Mouse (Mus musculus) intestine, embryonic 14.5 days (tissue): ENCODE results near the gene Ssu72. TPM values are rescaled to one million over a fixed set of nuclear protein-coding genes. Genes with fewer than 3 reads are reported as not detected.
"Not testable (repeated sequence)": the region's sequence is repeated elsewhere in the genome, so short reads cannot be mapped to it uniquely, and the experiment has no call there.

Experiments
- ATAC-seq: fragments of 200-750 bp; cut with Nextera tagmentation; replicated peaks from 2 replicates; pipeline ENCODE4 v1.8.0; 2017; ENCODE audit warnings: low read depth, moderate number of reproducible peaks, moderate TSS enrichment, moderate library complexity; ENCODE audit not compliant: low FRiP score, low TSS enrichment
- DNase-seq: peaks from one replicate; pipeline ENCODE4 v3.0.0-alpha.2; 2018; ENCODE audit warnings: low spot score
- H3K27ac ChIP-seq: fragments of 300-500 bp; sonication (generic); 2 replicates; pipeline ENCODE4 v1.5.1; 2014; ENCODE audit warnings: low read depth, mild to moderate bottlenecking, control low read depth
- H3K27me3 ChIP-seq: fragments of 300-500 bp; sonication (generic); replicated peaks from 2 replicates; pipeline ENCODE4 v1.6.1; 2014; ENCODE audit warnings: low read length, control low read depth; ENCODE audit not compliant: control insufficient read depth, insufficient read depth
- H3K36me3 ChIP-seq: fragments of 300-500 bp; sonication (generic); 2 replicates; pipeline ENCODE4 v1.6.1; 2014; ENCODE audit warnings: low read length, control low read depth; ENCODE audit not compliant: control insufficient read depth, insufficient read depth
- H3K4me1 ChIP-seq: fragments of 300-500 bp; sonication (generic); replicated peaks from 2 replicates; pipeline ENCODE4 v1.6.1; 2014; ENCODE audit warnings: low read length, control low read depth, mixed read lengths; ENCODE audit not compliant: control insufficient read depth, insufficient read depth
- H3K4me2 ChIP-seq: fragments of 300-500 bp; sonication (generic); 2 replicates; pipeline ENCODE4 v1.6.1; 2014; ENCODE audit warnings: low read length
- H3K4me3 ChIP-seq: fragments of 300-500 bp; sonication (generic); 2 replicates; pipeline ENCODE4 v1.5.1; 2014; ENCODE audit warnings: low read depth, low read length, control low read depth, mixed read lengths
- H3K9ac ChIP-seq: fragments of 300-500 bp; sonication (generic); 2 replicates; pipeline ENCODE4 v1.6.1; 2014; ENCODE audit warnings: mild to moderate bottlenecking, low read length
- H3K9me3 ChIP-seq: fragments of 300-500 bp; sonication (generic); 2 replicates; pipeline ENCODE4 v1.6.1; 2016; ENCODE audit warnings: low read length, control low read depth; ENCODE audit not compliant: control insufficient read depth
- WGBS: fragments of 180-500 bp; shearing (Covaris S2); extraction: QIAGEN DNeasy Blood & Tissue Kit; methylation state at CpG from one replicate; pipeline ENCODE4 v1.1.7; 2014; 5-methylcytosine and 5-hydroxymethylcytosine counted together
- polyA plus RNA-seq: library from polyadenylated mRNA; unstranded; fragments of >200 nt; fragmentation: Nextera tagmentation; extraction: Ambion mirVana; gene quantifications from 2 replicates; pipeline ENCODE4 v1.2.1, GENCODE M21; 2014

Ssu72 gene
- polyA plus RNA-seq, 1 experiment from 2014 or later, result 151 TPM

DNA sequence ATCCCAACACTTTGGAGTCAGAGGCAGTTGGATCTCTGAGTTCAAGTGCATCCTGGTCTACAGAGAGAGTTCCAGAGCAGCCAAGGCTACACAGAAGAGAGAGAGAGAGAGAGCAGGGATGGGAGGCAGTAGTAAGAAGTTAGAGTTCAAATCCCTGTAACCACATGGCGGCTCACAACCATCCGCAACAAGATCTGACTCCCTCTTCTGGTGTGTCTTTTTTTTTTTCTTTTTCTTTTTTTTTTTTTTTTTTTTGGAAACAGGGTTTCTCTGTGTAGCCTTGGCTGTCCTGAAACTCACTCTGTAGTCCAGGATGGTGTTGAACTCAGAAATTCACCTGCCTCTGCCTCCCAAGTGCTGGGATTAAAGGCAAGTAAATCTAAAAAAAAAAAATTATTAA lies 32.5 kb upstream of the Ssu72 start:
- no peak for DNase-seq
- H3K4me1 ChIP-seq, result peaks cover 6% of the 10 kb centered on the region; the same call in 1 of the 2 replicates
- no peak overlapping the region for H3K4me2 ChIP-seq
- no peaks in the 10 kb centered on the region for H3K27me3 ChIP-seq
- H3K27ac ChIP-seq, result no peak overlapping the region
- no peak overlapping the region for H3K4me3 ChIP-seq
- no peak for ATAC-seq
- H3K9ac ChIP-seq, result no peak overlapping the region
- no peaks in the 10 kb centered on the region for H3K9me3 ChIP-seq
- H3K36me3 ChIP-seq, result no peaks in the 10 kb centered on the region
- 55% methylated on average over 2 of the region's 2 CpGs for WGBS

- H3K9me3 ChIP-seq, result no peaks in the 10 kb centered on the region
- H3K4me2 ChIP-seq, result no peak overlapping the region
- no peaks in the 10 kb centered on the region for H3K4me1 ChIP-seq
- no peak overlapping the region for H3K27ac ChIP-seq
- H3K9ac ChIP-seq, result no peak overlapping the region
- no peaks in the 10 kb centered on the region for H3K27me3 ChIP-seq
- H3K4me3 ChIP-seq, result no peak overlapping the region
- H3K36me3 ChIP-seq, result no peaks in the 10 kb centered on the region
- ATAC-seq (no peak), DNase-seq (no peak)
- whole genome bisulfite sequencing, result 84% methylated on average over 2 of the region's 2 CpGs
Measured at GRCm38 (mm10) chr4:155675991-155676390, 28.6 kb upstream of the Ssu72 start.

- H3K36me3 ChIP-seq, H3K27ac ChIP-seq, H3K4me2 ChIP-seq, H3K27me3 ChIP-seq, H3K4me1 ChIP-seq, ATAC-seq, H3K9ac ChIP-seq, H3K4me3 ChIP-seq, DNase-seq, H3K9me3 ChIP-seq: not testable (repeated sequence)
- WGBS, result 88% methylated on average over 15 of the region's 19 CpGs
Measured at GRCm38 (mm10) chr4:155683670-155684277, 20.8 kb upstream of the Ssu72 start.

- not testable (repeated sequence) for H3K36me3 ChIP-seq, DNase-seq, H3K4me3 ChIP-seq, H3K27me3 ChIP-seq, H3K27ac ChIP-seq, H3K4me1 ChIP-seq, ATAC-seq, H3K9me3 ChIP-seq, H3K4me2 ChIP-seq, H3K9ac ChIP-seq
- WGBS, result 78% methylated on average over 4 of the region's 4 CpGs
Measured at GRCm38 (mm10) chr4:155687764-155688163, 16.8 kb upstream of the Ssu72 start.

GRCm38 (mm10) chr4:155690571-155691375 lies 13.8 kb upstream of the Ssu72 start:
- Histone ChIP-seq H3K36me3 (no peaks in the 10 kb centered on the region), H3K9ac (no peak overlapping the region), H3K4me3 (no peak overlapping the region), H3K4me1 (peaks cover 9% of the 10 kb centered on the region), H3K4me2 (no peak overlapping the region), H3K27me3 (0 out of 2 replicates have a peak, but pooled peaks cover 2% of the 10 kb centered on the region), H3K9me3 (no peaks in the 10 kb centered on the region), H3K27ac (no peak overlapping the region)
- ATAC-seq (no peak), DNase-seq (no peak)
- WGBS, result 80% methylated on average over 12 of the region's 12 CpGs

DNA sequence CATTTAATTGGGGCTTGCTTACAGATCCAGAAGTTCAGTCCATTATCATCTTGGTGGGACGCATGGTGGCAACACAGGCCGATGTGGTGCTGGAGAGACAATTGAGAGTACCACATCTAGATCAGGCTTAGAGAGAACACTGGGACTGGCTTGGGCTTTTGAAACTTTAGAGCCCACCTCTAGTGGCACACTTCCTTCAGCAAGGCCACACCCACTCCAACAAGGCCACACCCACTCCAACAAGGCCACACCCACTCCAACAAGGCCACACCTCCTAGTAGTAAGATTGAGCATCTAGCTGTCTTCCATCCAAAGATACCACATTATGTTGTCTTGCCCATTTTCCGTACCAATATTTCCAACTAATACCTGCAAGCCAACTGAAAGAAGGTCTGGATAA lies 12.2 kb upstream of the Ssu72 start:
- H3K4me3 ChIP-seq, result no peak overlapping the region
- no peak overlapping the region for H3K9ac ChIP-seq
- H3K9me3 ChIP-seq, result no peaks in the 10 kb centered on the region
- H3K36me3 ChIP-seq, result no peaks in the 10 kb centered on the region
- DNase-seq (no peak), ATAC-seq (no peak)
- peaks cover 15% of the 10 kb centered on the region for H3K4me1 ChIP-seq
- H3K27me3 ChIP-seq, result 0 out of 2 replicates have a peak, but pooled peaks cover 2% of the 10 kb centered on the region
- H3K27ac ChIP-seq, result no peak overlapping the region
- no peak overlapping the region for H3K4me2 ChIP-seq
- 97% methylated on average over 3 of the region's 3 CpGs for WGBS

DNA sequence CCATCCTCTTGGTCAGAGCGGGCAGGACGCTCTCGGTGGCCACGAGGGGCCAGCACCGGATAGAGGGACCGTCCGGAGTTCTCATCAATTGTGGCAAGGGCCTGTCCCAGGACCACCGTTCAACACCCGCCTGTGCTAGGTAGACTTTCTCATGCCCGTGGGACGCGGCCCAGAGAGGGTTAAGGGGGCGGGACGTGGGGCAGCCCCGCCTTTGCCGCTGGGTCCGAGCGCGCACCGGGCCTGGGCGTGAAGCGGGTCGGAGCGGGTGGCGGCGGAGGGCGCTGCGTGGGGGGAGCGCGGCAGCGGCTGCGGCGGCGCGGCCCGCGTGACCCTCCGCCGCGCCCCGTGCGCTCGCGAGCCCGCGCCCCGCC lies 10.5 kb upstream of the Ssu72 start, which contains the start of gene Fndc10:
Gene Fndc10, plus strand, starts transcription at position 232 of the 371 bp plus-strand sequence.
- H3K36me3 ChIP-seq, result no peaks in the 10 kb centered on the region
- peak within 1 kb of the TSS; percentile 93 for H3K4me2 ChIP-seq
- peak within 1 kb of the TSS; percentile 67 for H3K4me3 ChIP-seq
- H3K4me1 ChIP-seq, result peaks cover 15% of the 10 kb centered on the region
- no peaks in the 10 kb centered on the region for H3K9me3 ChIP-seq
- H3K9ac ChIP-seq, result peak within 1 kb of the TSS; percentile 69
- under 1% methylated on average over 31 of the region's 47 CpGs for WGBS
- H3K27ac ChIP-seq, result peak within 1 kb of the TSS; percentile 57
- ATAC-seq, result peak; percentile 79
- peak; percentile 77 for DNase-seq
- H3K27me3 ChIP-seq, result 0 out of 2 replicates have a peak, but pooled peaks cover 2% of the 10 kb centered on the region

- Histone ChIP-seq H3K9me3 (no peaks in the 10 kb centered on the region), H3K4me2 (peak overlapping the region; percentile 93), H3K4me3 (peak overlapping the region; percentile 67), H3K4me1 (peaks cover 15% of the 10 kb centered on the region), H3K27me3 (0 out of 2 replicates have a peak, but pooled peaks cover 2% of the 10 kb centered on the region), H3K27ac (peak overlapping the region; percentile 57), H3K9ac (peak overlapping the region; percentile 69), H3K36me3 (no peaks in the 10 kb centered on the region)
- DNase-seq (peak; percentile 80), ATAC-seq (peak; percentile 72)
- 2% methylated on average over 80 of the region's 92 CpGs for WGBS
Measured at GRCm38 (mm10) chr4:155694482-155695401, 9.9 kb upstream of the Ssu72 start.
